Mouse (Mus musculus): Measurements from ENCODE around the gene En2.

GRCm38 (mm10) chr5:28149436-28149835, 16.1 kb upstream of the En2 start:
- TF ChIP-seq CTCF (IDR thresholded peaks at IDR 0.05; ENCODE audit: borderline replicate concordance, insufficient read depth, low read length) (no peak), POLR2A (IDR thresholded peaks at IDR 0.05; ENCODE audit: low read depth, low read length) (no peak)
